Mouse (Mus musculus) neural tube, embryonic 11.5 days (tissue): ENCODE results near the gene Isl1. TPM values are rescaled to one million over a fixed set of nuclear protein-coding genes. Genes with fewer than 3 reads are reported as not detected.

ENCODE experiments used
- ATAC-seq: fragments of 200-750 bp; cut with Nextera tagmentation; 2 replicates; pipeline ENCODE4 v1.8.0; 2017; ENCODE audit warnings: moderate number of reproducible peaks, mild to moderate bottlenecking, moderate TSS enrichment, moderate library complexity; ENCODE audit not compliant: insufficient read depth, low FRiP score, low TSS enrichment
- DNase-seq: peaks from one replicate; pipeline ENCODE4 v3.0.0-alpha.2; 2015; ENCODE audit warnings: low spot score
- H3K27ac ChIP-seq: fragments of 300-500 bp; sonication (generic); 2 replicates; pipeline ENCODE4 v1.5.1; 2014; ENCODE audit warnings: low read depth, mild to moderate bottlenecking, low read length
- H3K27me3 ChIP-seq: fragments of 300-500 bp; sonication (generic); 2 replicates; pipeline ENCODE4 v1.6.1; 2014; ENCODE audit warnings: mild to moderate bottlenecking, low read length, mixed read lengths; ENCODE audit not compliant: control insufficient read depth, insufficient read depth
- H3K36me3 ChIP-seq: fragments of 300-500 bp; sonication (generic); 2 replicates; pipeline ENCODE4 v1.6.1; 2014; ENCODE audit warnings: mild to moderate bottlenecking, low read length, moderate library complexity, mixed read lengths; ENCODE audit not compliant: control insufficient read depth, insufficient read depth
- H3K4me1 ChIP-seq: fragments of 300-500 bp; sonication (generic); 2 replicates; pipeline ENCODE4 v1.6.1; 2014; ENCODE audit warnings: low read length, mixed read lengths; ENCODE audit not compliant: control insufficient read depth, insufficient read depth
- H3K4me2 ChIP-seq: fragments of 300-500 bp; sonication (generic); 2 replicates; pipeline ENCODE4 v1.6.1; 2014; ENCODE audit warnings: low read depth, mild to moderate bottlenecking, moderate library complexity
- H3K4me3 ChIP-seq: fragments of 300-500 bp; sonication (generic); 2 replicates; pipeline ENCODE4 v1.5.1; 2014; ENCODE audit warnings: low read depth, low read length
- H3K9ac ChIP-seq: fragments of 300-500 bp; sonication (generic); 2 replicates; pipeline ENCODE4 v1.6.1; 2014; ENCODE audit warnings: mild to moderate bottlenecking, low read length
- H3K9me3 ChIP-seq: fragments of 300-500 bp; sonication (generic); 2 replicates; pipeline ENCODE4 v1.6.1; 2016; ENCODE audit warnings: low read length; ENCODE audit not compliant: control insufficient read depth
- WGBS: fragments of 180-500 bp; shearing (Covaris S2); extraction: QIAGEN DNeasy Blood & Tissue Kit; methylation state at CpG from one replicate; pipeline ENCODE4 v1.1.7; 2014; 5-methylcytosine and 5-hydroxymethylcytosine counted together
- polyA plus RNA-seq: library from polyadenylated mRNA; unstranded; fragments of >200 nt; fragmentation: Nextera tagmentation; extraction: Ambion mirVana; gene quantifications from 2 replicates; pipeline ENCODE4 v1.2.1, GENCODE M21; 2014

Gene Isl1
- polyA plus RNA-seq, 1 experiment from 2014 or later: 136 TPM

DNA sequence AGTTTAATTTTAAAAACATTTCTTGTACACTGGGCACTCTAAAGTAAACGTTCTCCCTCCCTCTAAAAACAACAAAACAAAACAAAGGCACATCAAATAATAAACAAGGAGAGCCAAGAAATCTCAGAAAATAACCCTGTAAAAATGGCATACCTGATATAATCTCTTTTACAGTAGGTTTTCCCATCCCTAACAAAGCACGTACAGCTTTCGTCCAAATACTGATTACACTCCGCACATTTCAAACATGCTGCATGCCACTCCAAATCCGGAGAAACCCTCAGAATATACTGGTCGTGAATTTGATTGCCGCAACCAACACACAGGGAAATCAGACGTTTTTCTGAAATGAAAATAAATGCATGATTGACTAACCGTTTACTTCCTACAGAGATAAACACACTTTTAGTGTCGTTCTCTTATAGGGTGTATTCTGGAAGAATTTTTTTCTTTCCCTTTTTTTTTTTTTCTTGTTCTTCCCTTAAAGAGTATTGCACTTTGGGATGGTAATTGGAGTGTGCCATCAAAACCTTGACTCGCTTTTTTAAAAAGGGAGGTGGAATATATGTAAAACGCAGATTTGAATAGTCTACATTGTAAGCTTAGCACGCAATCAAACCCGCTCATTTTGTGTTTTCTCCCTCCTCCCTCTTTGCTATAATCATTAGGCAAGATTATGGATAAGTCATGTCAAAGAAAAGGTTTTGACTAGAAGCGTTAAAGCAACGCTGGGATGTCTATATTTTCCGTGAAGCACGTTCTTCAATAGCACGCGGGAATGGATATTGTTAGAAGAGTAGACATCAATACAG lies 1.2 kb downstream of the Isl1 start:
- Histone ChIP-seq H3K27me3 (peaks cover 85% of the 10 kb centered on the region), H3K4me1 (no peaks in the 10 kb centered on the region), H3K4me2 (peak overlapping the region; percentile 91; the same call in 1 of the 2 replicates), H3K36me3 (no peaks in the 10 kb centered on the region), H3K4me3 (peak overlapping the region; percentile 58), H3K9ac (0 out of 2 replicates have a peak overlapping the region, but pooled peaks have one; percentile 15), H3K9me3 (no peaks in the 10 kb centered on the region), H3K27ac (peak overlapping the region; percentile 36)
- no peak for ATAC-seq
- DNase-seq: no peak
- WGBS: 1% methylated on average over 20 of the region's 20 CpGs

DNA sequence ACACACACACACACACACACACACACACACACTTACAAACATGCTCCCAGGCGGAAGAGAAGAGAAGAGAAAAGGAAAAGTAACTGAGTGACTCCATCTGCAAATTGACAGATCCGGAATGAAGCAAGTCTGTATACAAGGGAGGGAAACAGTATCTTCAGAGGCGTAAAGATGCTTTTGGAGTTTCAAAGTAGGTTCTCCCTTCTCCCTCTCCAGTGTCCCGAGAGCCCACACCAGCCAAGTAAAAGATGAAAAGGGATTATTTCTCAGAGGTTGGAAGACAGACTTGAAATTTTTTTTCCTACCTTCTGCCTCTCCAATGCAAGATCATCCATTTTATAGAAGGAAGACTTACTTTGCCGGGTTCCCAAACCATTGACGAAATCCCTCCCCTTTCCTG lies 2.9 kb downstream of the Isl1 start:
- Histone ChIP-seq H3K4me2 (no peak overlapping the region), H3K9ac (no peak overlapping the region), H3K36me3 (no peaks in the 10 kb centered on the region), H3K27me3 (peaks cover 93% of the 10 kb centered on the region), H3K4me3 (peak overlapping the region; percentile 22), H3K4me1 (no peaks in the 10 kb centered on the region), H3K9me3 (no peaks in the 10 kb centered on the region), H3K27ac (peak overlapping the region; percentile 41; the same call in 1 of the 2 replicates)
- ATAC-seq (no peak), DNase-seq (no peak)
- 2% methylated on average over 6 of the region's 6 CpGs for WGBS

DNA sequence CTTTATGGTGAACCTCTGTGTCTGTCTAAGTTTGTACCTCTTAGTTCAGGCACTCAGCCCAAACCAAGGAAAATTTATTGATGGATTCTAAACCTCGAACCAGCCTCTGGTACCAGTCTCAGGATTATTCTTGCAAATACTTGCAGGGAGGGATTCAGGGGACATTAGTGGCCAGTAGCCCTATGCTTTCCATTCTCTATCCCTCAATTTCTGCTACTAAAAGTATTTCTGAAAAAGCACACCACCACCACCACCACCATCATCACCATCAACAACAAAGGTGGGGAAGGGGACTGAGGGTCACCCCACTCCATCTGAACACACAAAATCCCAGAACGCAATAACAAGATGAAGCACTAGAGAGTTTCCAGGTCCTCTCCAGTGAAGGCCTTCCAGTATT lies 3.8 kb downstream of the Isl1 start:
- H3K27me3 ChIP-seq: peaks cover 94% of the 10 kb centered on the region
- no peaks in the 10 kb centered on the region for H3K4me1 ChIP-seq
- H3K9ac ChIP-seq: peak overlapping the region; percentile 5
- ATAC-seq (no peak), DNase-seq (no peak)
- H3K4me3 ChIP-seq: peak overlapping the region; percentile 22
- peak overlapping the region; percentile 44; the same call in 1 of the 2 replicates for H3K27ac ChIP-seq
- H3K36me3 ChIP-seq: no peaks in the 10 kb centered on the region
- 7% methylated on average over 2 of the region's 2 CpGs for WGBS
- H3K9me3 ChIP-seq: no peaks in the 10 kb centered on the region
- H3K4me2 ChIP-seq: no peak overlapping the region

- H3K4me1 ChIP-seq: no peaks in the 10 kb centered on the region
- DNase-seq: no peak
- no peak for ATAC-seq
- WGBS: under 1% methylated on average over 25 of the region's 25 CpGs
- H3K4me3 ChIP-seq: peak overlapping the region; percentile 22
- H3K4me2 ChIP-seq: peak overlapping the region; percentile 19; the same call in 1 of the 2 replicates
- H3K27ac ChIP-seq: 0 out of 2 replicates have a peak overlapping the region, but pooled peaks have one; percentile 42
- no peaks in the 10 kb centered on the region for H3K36me3 ChIP-seq
- peak overlapping the region; percentile 26 for H3K9ac ChIP-seq
- H3K27me3 ChIP-seq: peaks cover 94% of the 10 kb centered on the region
- H3K9me3 ChIP-seq: no peaks in the 10 kb centered on the region
These were observed 4.6 kb downstream of the Isl1 start for GRCm38 (mm10) chr13:116304713-116305470.

DNA sequence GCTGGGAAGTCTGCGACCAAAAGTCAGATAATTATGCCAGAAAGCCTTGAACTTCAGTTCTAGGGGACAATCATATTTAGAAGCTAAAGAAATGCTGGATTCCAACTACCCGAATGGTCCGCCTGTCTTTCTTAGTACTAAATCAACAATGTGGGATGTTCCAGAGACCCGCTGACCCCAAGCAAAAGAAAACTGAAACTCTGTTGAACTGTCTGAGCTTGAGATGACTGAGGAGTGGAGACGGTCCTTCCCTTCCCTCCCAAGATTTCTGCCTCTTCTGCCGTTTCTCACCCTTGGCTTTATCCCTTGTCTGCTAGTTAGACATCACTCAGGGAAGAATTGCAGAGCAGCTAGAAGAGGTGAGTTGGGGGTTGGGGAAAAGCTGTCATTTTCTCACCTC lies 5.7 kb downstream of the Isl1 start:
- DNase-seq: no peak
- H3K9ac ChIP-seq: peak overlapping the region; percentile 2
- peaks cover 93% of the 10 kb centered on the region for H3K27me3 ChIP-seq
- no peaks in the 10 kb centered on the region for H3K4me1 ChIP-seq
- 0% methylated on average over 6 of the region's 6 CpGs for WGBS
- ATAC-seq: no peak
- no peaks in the 10 kb centered on the region for H3K36me3 ChIP-seq
- H3K9me3 ChIP-seq: no peaks in the 10 kb centered on the region
- H3K27ac ChIP-seq: no peak overlapping the region
- 0 out of 2 replicates have a peak overlapping the region, but pooled peaks have one; percentile 1 for H3K4me3 ChIP-seq
- H3K4me2 ChIP-seq: peak overlapping the region; percentile 34

- H3K36me3 ChIP-seq: no peaks in the 10 kb centered on the region
- 1% methylated on average over 15 of the region's 15 CpGs for WGBS
- 0 out of 2 replicates have a peak overlapping the region, but pooled peaks have one; percentile 30 for H3K9ac ChIP-seq
- H3K9me3 ChIP-seq: no peaks in the 10 kb centered on the region
- H3K4me3 ChIP-seq: peak overlapping the region; percentile 21; the same call in 1 of the 2 replicates
- H3K4me1 ChIP-seq: no peaks in the 10 kb centered on the region
- H3K27ac ChIP-seq: 0 out of 2 replicates have a peak overlapping the region, but pooled peaks have one; percentile 5
- H3K4me2 ChIP-seq: peak overlapping the region; percentile 34
- H3K27me3 ChIP-seq: peaks cover 92% of the 10 kb centered on the region
- DNase-seq (no peak), ATAC-seq (no peak)
These were observed 6.6 kb downstream of the Isl1 start for GRCm38 (mm10) chr13:116302861-116303260.

DNA sequence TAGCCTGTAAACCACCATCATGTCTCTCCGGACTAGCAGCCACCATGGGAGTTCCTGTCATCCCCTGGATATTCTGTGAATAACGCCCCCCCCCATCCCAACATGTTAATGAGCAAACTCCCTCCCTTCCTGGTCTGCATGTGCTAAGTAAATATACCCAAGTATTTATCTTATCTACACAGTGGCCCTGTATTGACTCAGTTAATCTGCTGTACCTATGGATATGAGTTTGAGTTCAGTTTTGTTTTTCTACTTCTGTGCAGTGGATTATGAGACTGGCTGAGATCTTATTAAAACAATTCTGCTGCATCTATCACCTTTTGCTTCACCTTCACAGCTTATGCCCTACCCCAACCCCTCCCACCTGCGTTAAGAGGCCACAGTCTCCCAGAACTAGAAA lies 7.8 kb downstream of the Isl1 start:
- Histone ChIP-seq H3K4me1 (no peaks in the 10 kb centered on the region), H3K27me3 (peaks cover 96% of the 10 kb centered on the region), H3K27ac (0 out of 2 replicates have a peak overlapping the region, but pooled peaks have one; percentile 14), H3K4me3 (no peak overlapping the region), H3K36me3 (no peaks in the 10 kb centered on the region), H3K9ac (no peak overlapping the region), H3K4me2 (peak overlapping the region; percentile 19), H3K9me3 (no peaks in the 10 kb centered on the region)
- 4% methylated on average over 3 of the region's 3 CpGs for WGBS
- ATAC-seq (no peak), DNase-seq (no peak)

GRCm38 (mm10) chr13:116299241-116299640 lies 10.2 kb downstream of the Isl1 start:
- H3K27me3 ChIP-seq: peaks cover 92% of the 10 kb centered on the region
- WGBS: 4% methylated on average over 7 of the region's 7 CpGs
- no peak overlapping the region; the same call in 1 of the 2 replicates for H3K4me2 ChIP-seq
- ATAC-seq (no peak), DNase-seq (no peak)
- H3K9ac ChIP-seq: no peak overlapping the region
- no peaks in the 10 kb centered on the region for H3K4me1 ChIP-seq
- H3K36me3 ChIP-seq: no peaks in the 10 kb centered on the region
- H3K9me3 ChIP-seq: no peaks in the 10 kb centered on the region
- H3K4me3 ChIP-seq: no peak overlapping the region
- H3K27ac ChIP-seq: no peak overlapping the region
